Mouse (Mus musculus) midbrain, embryonic 15.5 days (tissue): ENCODE measurements around the gene Kctd19. TPM values are rescaled to one million over a fixed set of nuclear protein-coding genes. Genes with fewer than 3 reads are reported as not detected.

Source experiments
- ATAC-seq: fragments of 200-750 bp; cut with Nextera tagmentation; replicated peaks from 2 replicates; pipeline ENCODE4 v1.8.0; 2017; ENCODE audit warnings: moderate TSS enrichment
- H3K27ac ChIP-seq: fragments of 300-500 bp; sonication (generic); 2 replicates; pipeline ENCODE4 v1.5.1; 2015; ENCODE audit warnings: mild to moderate bottlenecking, inconsistent platforms
- H3K27me3 ChIP-seq: fragments of 300-500 bp; sonication (generic); replicated peaks from 2 replicates; pipeline ENCODE4 v1.6.1; 2015; ENCODE audit warnings: inconsistent platforms
- H3K36me3 ChIP-seq: fragments of 300-500 bp; sonication (generic); replicated peaks from 2 replicates; pipeline ENCODE4 v1.6.1; 2015; ENCODE audit warnings: inconsistent platforms
- H3K4me1 ChIP-seq: fragments of 300-500 bp; sonication (generic); 2 replicates; pipeline ENCODE4 v1.6.1; 2015; ENCODE audit warnings: inconsistent platforms
- H3K4me2 ChIP-seq: fragments of 300-500 bp; sonication (generic); 2 replicates; pipeline ENCODE4 v1.6.1; 2015; ENCODE audit warnings: inconsistent platforms, mild to moderate bottlenecking, moderate library complexity
- H3K4me3 ChIP-seq: fragments of 300-500 bp; sonication (generic); 2 replicates; pipeline ENCODE4 v1.5.1; 2015; ENCODE audit warnings: mild to moderate bottlenecking, inconsistent platforms
- H3K9ac ChIP-seq: fragments of 300-500 bp; sonication (generic); 2 replicates; pipeline ENCODE4 v1.6.1; 2015; ENCODE audit warnings: mild to moderate bottlenecking, inconsistent platforms
- H3K9me3 ChIP-seq: fragments of 300-500 bp; sonication (generic); 2 replicates; pipeline ENCODE4 v1.6.1; 2016; ENCODE audit warnings: inconsistent platforms
- WGBS: fragments of 180-500 bp; shearing (Covaris S2); methylation state at CpG from one replicate; pipeline ENCODE4 v1.1.7; 2015; ENCODE audit warnings: mixed read lengths; 5-methylcytosine and 5-hydroxymethylcytosine counted together
- polyA plus RNA-seq: library from polyadenylated mRNA; unstranded; fragments of >200 nt; fragmentation: Nextera tagmentation; extraction: Ambion mirVana; gene quantifications from 2 replicates; pipeline ENCODE4 v1.2.1, GENCODE M21; 2015

Kctd19 gene
- polyA plus RNA-seq, 1 experiment from 2014 or later = not detected

- Histone ChIP-seq H3K4me3 (no peak overlapping the region), H3K27ac (no peak overlapping the region), H3K9me3 (no peaks in the 10 kb centered on the region), H3K4me2 (no peak overlapping the region), H3K27me3 (no peaks in the 10 kb centered on the region), H3K9ac (no peak overlapping the region), H3K4me1 (no peaks in the 10 kb centered on the region), H3K36me3 (no peaks in the 10 kb centered on the region)
- no peak for ATAC-seq
- 84% methylated on average over 6 of the region's 6 CpGs for WGBS
Measured at GRCm38 (mm10) chr8:105339886-105340635, 73.2 kb downstream of the Kctd19 start.

- no peaks in the 10 kb centered on the region for H3K4me1 ChIP-seq
- H3K36me3 ChIP-seq = no peaks in the 10 kb centered on the region
- H3K27me3 ChIP-seq = no peaks in the 10 kb centered on the region
- no peak overlapping the region for H3K27ac ChIP-seq
- no peak overlapping the region for H3K9ac ChIP-seq
- no peaks in the 10 kb centered on the region for H3K9me3 ChIP-seq
- ATAC-seq = no peak
- H3K4me3 ChIP-seq = no peak overlapping the region
- 70% methylated on average over 4 of the region's 4 CpGs for WGBS
- no peak overlapping the region for H3K4me2 ChIP-seq
Measured at GRCm38 (mm10) chr8:105338992-105339391, 74.3 kb downstream of the Kctd19 start.

DNA sequence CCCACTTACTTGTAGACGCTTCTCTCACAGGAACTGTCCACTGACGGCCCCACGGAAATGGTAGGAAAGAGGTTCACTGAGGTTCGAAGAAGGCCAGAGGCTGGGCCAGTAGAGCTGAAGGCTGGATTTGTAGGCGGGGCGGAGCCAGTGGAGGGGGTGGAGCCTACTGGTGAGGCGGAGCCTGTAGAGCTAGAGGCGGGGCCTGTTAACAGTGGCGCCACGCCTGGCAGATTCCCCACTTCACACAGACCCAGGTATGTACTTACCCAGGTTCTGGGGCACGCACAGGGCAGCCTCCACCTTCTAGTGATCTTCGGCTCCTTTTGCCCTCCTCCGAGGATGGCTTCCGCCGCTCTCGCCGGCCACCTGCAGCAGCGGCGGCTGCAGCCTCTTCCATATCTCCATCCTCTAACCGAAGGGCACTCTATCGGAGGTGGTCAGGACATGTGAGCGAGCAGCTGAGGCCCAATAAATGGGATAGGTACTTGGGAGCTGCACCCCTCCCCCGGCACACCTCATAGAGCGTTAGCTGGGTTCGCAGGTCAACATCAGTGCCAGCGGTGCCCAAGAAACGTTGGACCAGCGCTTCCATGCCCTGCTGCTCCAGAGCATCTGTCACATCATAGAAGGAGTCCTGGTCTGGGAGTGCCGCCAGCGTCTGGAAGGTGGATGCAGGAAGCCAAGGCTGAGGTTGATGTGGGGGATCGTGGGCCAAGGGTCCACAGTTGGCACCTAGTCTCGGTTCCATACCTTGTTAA is 76.8 kb downstream of the Kctd19 start:
- ATAC-seq = peak; percentile 33
- Histone ChIP-seq H3K27ac (no peak overlapping the region), H3K9me3 (no peaks in the 10 kb centered on the region), H3K4me2 (0 out of 2 replicates have a peak overlapping the region, but pooled peaks have one; percentile 1), H3K4me3 (peak overlapping the region; percentile 18), H3K36me3 (0 out of 2 replicates have a peak, but pooled peaks cover 4% of the 10 kb centered on the region), H3K9ac (no peak overlapping the region), H3K4me1 (no peaks in the 10 kb centered on the region), H3K27me3 (no peaks in the 10 kb centered on the region)
- WGBS = 50% methylated on average over 32 of the region's 32 CpGs

Other genes with a start within 250 kb of the Kctd19 start
- gene Cbfb, start 242.8 kb downstream of the Kctd19 start, polyA plus RNA-seq = 20.3 and 22.5 TPM in 2 replicates
- gene D230025D16Rik, start 188.4 kb downstream of the Kctd19 start, polyA plus RNA-seq = 37.1 and 37.6 TPM in 2 replicates
- gene B3gnt9, start 158.3 kb downstream of the Kctd19 start, polyA plus RNA-seq = 8.1 TPM in 2 replicates
- gene Tradd, start 148.9 kb downstream of the Kctd19 start, polyA plus RNA-seq = 13.5 and 13.6 TPM in 2 replicates
- gene Fbxl8, start 148.9 kb downstream of the Kctd19 start, polyA plus RNA-seq = 0.99 and 1.3 TPM in 2 replicates
- gene Hsf4, start 143.7 kb downstream of the Kctd19 start, polyA plus RNA-seq = 0.25 and 0.42 TPM in 2 replicates
- gene Nol3, start 137.4 kb downstream of the Kctd19 start, polyA plus RNA-seq = 4.0 and 4.5 TPM in 2 replicates
- gene 4931428F04Rik, start 123.6 kb downstream of the Kctd19 start, polyA plus RNA-seq = 165 and 173 TPM in 2 replicates
- gene Exoc3l, start 117.4 kb downstream of the Kctd19 start, polyA plus RNA-seq = 11.8 and 12.7 TPM in 2 replicates
- 45.3 and 48.9 TPM in 2 replicates for gene E2f4, start 115.8 kb downstream of the Kctd19 start, polyA plus RNA-seq
- gene Elmo3, start 107.9 kb downstream of the Kctd19 start, polyA plus RNA-seq = 1.1 and 1.3 TPM in 2 replicates
- 0.68 and 1.1 TPM in 2 replicates for gene Lrrc29, start 87.2 kb downstream of the Kctd19 start, polyA plus RNA-seq
- 130 and 139 TPM in 2 replicates for gene Tmem208, start 87.1 kb downstream of the Kctd19 start, polyA plus RNA-seq
- gene Fhod1, start 65.5 kb downstream of the Kctd19 start, polyA plus RNA-seq = 0.88 and 1.2 TPM in 2 replicates
- 12.0 and 12.2 TPM in 2 replicates for gene Slc9a5, start 64.7 kb downstream of the Kctd19 start, polyA plus RNA-seq
- 2.1 and 2.4 TPM in 2 replicates for gene Plekhg4, start 40.2 kb downstream of the Kctd19 start, polyA plus RNA-seq
- 0.97 and 1.3 TPM in 2 replicates for gene Lrrc36, start 69 bp upstream of the Kctd19 start, polyA plus RNA-seq
- 125 and 127 TPM in 2 replicates for gene Tppp3, start 58.0 kb upstream of the Kctd19 start, polyA plus RNA-seq
- 36.5 and 39.9 TPM in 2 replicates for gene Zdhhc1, start 83.4 kb upstream of the Kctd19 start, polyA plus RNA-seq
- 4.7 and 4.9 TPM in 2 replicates for gene Hsd11b2, start 105.3 kb upstream of the Kctd19 start, polyA plus RNA-seq
- 234 and 240 TPM in 2 replicates for gene Atp6v0d1, start 152.5 kb upstream of the Kctd19 start, polyA plus RNA-seq
- gene Ripor1, start 191.8 kb upstream of the Kctd19 start, polyA plus RNA-seq = 35.4 and 36.5 TPM in 2 replicates
- 108 and 129 TPM in 2 replicates for gene Ctcf, start 223.1 kb upstream of the Kctd19 start, polyA plus RNA-seq
- gene Agrp, start 223.9 kb upstream of the Kctd19 start, polyA plus RNA-seq = 1.0 and 1.1 TPM in 2 replicates